Mouse (Mus musculus): ENCODE data around the gene Gm765. TPM values are rescaled to one million over a fixed set of nuclear protein-coding genes. Genes with fewer than 3 reads are reported as not detected.
A peak's percentile ranks its signal among the peaks of the same experiment; 100 is the strongest.

Gm765 gene
- polyA plus RNA-seq, 1 experiment from 2014 or later, result not detected

- DNase-seq (ENCODE audit: low spot score) (no peak), ATAC-seq (ENCODE audit: insufficient read depth, low FRiP score, low TSS enrichment) (no peak)
- H3K9me3 ChIP-seq (ENCODE audit: control insufficient read depth, low read length), result no peaks in the 10 kb centered on the region
- H3K4me2 ChIP-seq (ENCODE audit: low read depth), result no peak overlapping the region
- WGBS, result 80% methylated on average over 3 of the region's 3 CpGs
- H3K4me1 ChIP-seq (ENCODE audit: control insufficient read depth, insufficient read depth, low read length), result no peaks in the 10 kb centered on the region
- no peaks in the 10 kb centered on the region for H3K27me3 ChIP-seq (ENCODE audit: control insufficient read depth, insufficient read depth, low read length)
- no peak overlapping the region for H3K9ac ChIP-seq (ENCODE audit: low read length)
- H3K36me3 ChIP-seq (ENCODE audit: control insufficient read depth, insufficient read depth, low read length), result no peaks in the 10 kb centered on the region
- H3K27ac ChIP-seq (ENCODE audit: low read depth, low read length), result no peak overlapping the region
- H3K4me3 ChIP-seq (ENCODE audit: low read depth, low read length), result no peak overlapping the region
Observed at GRCm38 (mm10) chr6:98307647-98308046, 34.9 kb downstream of the Gm765 start.

GRCm38 (mm10) chr6:98307159-98307558 is 35.4 kb downstream of the Gm765 start:
- Histone ChIP-seq H3K9me3 (ENCODE audit: control insufficient read depth, low read length) (no peaks in the 10 kb centered on the region), H3K36me3 (ENCODE audit: control insufficient read depth, insufficient read depth, low read length) (no peaks in the 10 kb centered on the region), H3K9ac (ENCODE audit: low read length) (no peak overlapping the region), H3K4me1 (ENCODE audit: control insufficient read depth, insufficient read depth, low read length) (no peaks in the 10 kb centered on the region), H3K4me2 (ENCODE audit: low read depth) (no peak overlapping the region), H3K27ac (ENCODE audit: low read depth, low read length) (no peak overlapping the region), H3K27me3 (ENCODE audit: control insufficient read depth, insufficient read depth, low read length) (no peaks in the 10 kb centered on the region), H3K4me3 (ENCODE audit: low read depth, low read length) (no peak overlapping the region)
- no peak for DNase-seq (ENCODE audit: low spot score)
- ATAC-seq (ENCODE audit: insufficient read depth, low FRiP score, low TSS enrichment), result no peak
- WGBS, result 86% methylated on average over 7 of the region's 7 CpGs

DNA sequence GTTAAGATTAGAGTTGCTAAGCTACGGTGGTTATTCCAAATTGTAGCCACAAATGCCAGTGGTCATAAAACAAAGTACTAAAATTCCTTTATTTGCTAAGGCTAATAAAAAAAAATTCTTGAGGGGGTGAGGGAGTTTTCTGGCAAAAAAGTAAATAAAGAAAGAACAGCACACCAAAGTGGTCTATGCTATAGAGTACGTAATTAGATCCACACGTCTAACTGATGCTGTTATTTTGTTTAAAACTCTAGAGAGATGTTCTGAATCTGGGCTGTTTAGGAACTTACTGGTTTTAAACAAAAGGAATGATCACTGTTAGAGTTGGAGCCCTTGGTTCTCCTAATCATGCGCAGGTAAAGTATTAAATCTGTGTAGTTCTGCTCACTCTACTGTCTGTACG is 50.5 kb downstream of the Gm765 start:
- no peaks in the 10 kb centered on the region for H3K4me1 ChIP-seq (ENCODE audit: control insufficient read depth, insufficient read depth, low read length)
- no peak overlapping the region for H3K4me3 ChIP-seq (ENCODE audit: low read depth, low read length)
- H3K9ac ChIP-seq (ENCODE audit: low read length), result no peak overlapping the region
- ATAC-seq (ENCODE audit: insufficient read depth, low FRiP score, low TSS enrichment) (no peak), DNase-seq (ENCODE audit: low spot score) (no peak)
- H3K36me3 ChIP-seq (ENCODE audit: control insufficient read depth, insufficient read depth, low read length), result no peaks in the 10 kb centered on the region
- WGBS, result 90% methylated on average over 5 of the region's 5 CpGs
- no peaks in the 10 kb centered on the region for H3K27me3 ChIP-seq (ENCODE audit: control insufficient read depth, insufficient read depth, low read length)
- no peak overlapping the region for H3K27ac ChIP-seq (ENCODE audit: low read depth, low read length)
- no peaks in the 10 kb centered on the region for H3K9me3 ChIP-seq (ENCODE audit: control insufficient read depth, low read length)
- no peak overlapping the region for H3K4me2 ChIP-seq (ENCODE audit: low read depth)

GRCm38 (mm10) chr6:98288316-98288715 is 54.2 kb downstream of the Gm765 start:
- Histone ChIP-seq H3K9me3 (ENCODE audit: control insufficient read depth, low read length) (no peaks in the 10 kb centered on the region), H3K36me3 (ENCODE audit: control insufficient read depth, insufficient read depth, low read length) (no peaks in the 10 kb centered on the region), H3K9ac (ENCODE audit: low read length) (no peak overlapping the region), H3K27ac (ENCODE audit: low read depth, low read length) (no peak overlapping the region), H3K27me3 (ENCODE audit: control insufficient read depth, insufficient read depth, low read length) (no peaks in the 10 kb centered on the region), H3K4me1 (ENCODE audit: control insufficient read depth, insufficient read depth, low read length) (no peaks in the 10 kb centered on the region), H3K4me3 (ENCODE audit: low read depth, low read length) (no peak overlapping the region), H3K4me2 (ENCODE audit: low read depth) (no peak overlapping the region)
- ATAC-seq (ENCODE audit: insufficient read depth, low FRiP score, low TSS enrichment), result no peak
- DNase-seq (ENCODE audit: low spot score), result no peak
- WGBS, result 44% methylated on average over 3 of the region's 3 CpGs

DNA sequence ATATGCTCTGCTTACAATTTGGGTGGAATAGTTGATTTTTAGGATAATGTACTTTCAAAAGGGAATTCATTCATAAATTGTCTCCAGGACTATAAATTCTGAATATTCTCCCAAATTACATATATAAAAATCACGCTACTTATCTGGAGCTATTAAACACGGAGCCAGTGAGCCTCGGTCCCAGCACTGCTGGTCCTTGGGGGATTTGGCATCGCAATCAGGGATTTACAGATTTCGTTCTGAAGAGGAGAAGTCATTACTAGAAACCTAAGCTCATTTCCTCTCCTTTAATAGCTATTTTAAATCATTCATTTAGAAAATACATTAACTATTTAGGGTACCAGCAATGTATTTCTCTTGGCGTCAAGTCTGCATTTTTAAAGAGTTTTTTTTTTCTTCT is 55.0 kb downstream of the Gm765 start:
- H3K9me3 ChIP-seq (ENCODE audit: control insufficient read depth, low read length), result no peaks in the 10 kb centered on the region
- DNase-seq (ENCODE audit: low spot score), result no peak

DNA sequence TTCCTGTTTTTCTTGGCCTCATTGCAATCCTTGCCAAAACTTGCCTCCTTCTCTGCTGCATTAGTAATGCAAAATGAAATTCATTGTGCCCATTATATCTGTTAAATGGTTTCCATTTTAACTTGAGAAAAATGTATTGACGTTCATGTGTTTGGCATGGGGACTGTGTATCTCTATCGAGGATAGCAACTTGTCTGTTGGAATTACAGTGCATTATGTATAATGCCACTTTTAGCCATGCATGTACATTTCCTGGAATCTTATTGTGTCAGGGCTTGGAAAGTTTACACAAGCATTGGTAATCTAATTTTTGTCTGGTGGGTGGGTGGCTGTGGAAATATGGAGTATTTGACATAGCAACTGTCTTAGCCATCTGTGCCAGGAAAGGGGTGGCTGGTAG is 57.4 kb downstream of the Gm765 start:
- ATAC-seq (ENCODE audit: insufficient read depth, low FRiP score, low TSS enrichment), result no peak
- H3K36me3 ChIP-seq (ENCODE audit: control insufficient read depth, insufficient read depth, low read length), result no peaks in the 10 kb centered on the region
- no peaks in the 10 kb centered on the region for H3K4me1 ChIP-seq (ENCODE audit: control insufficient read depth, insufficient read depth, low read length)
- WGBS, result 89% methylated on average over 2 of the region's 2 CpGs
- H3K9ac ChIP-seq (ENCODE audit: low read length), result no peak overlapping the region
- DNase-seq (ENCODE audit: low spot score), result no peak
- no peaks in the 10 kb centered on the region for H3K9me3 ChIP-seq (ENCODE audit: control insufficient read depth, low read length)
- no peak overlapping the region for H3K4me3 ChIP-seq (ENCODE audit: low read depth, low read length)
- no peak overlapping the region for H3K27ac ChIP-seq (ENCODE audit: low read depth, low read length)
- no peak overlapping the region for H3K4me2 ChIP-seq (ENCODE audit: low read depth)
- H3K27me3 ChIP-seq (ENCODE audit: control insufficient read depth, insufficient read depth, low read length), result no peaks in the 10 kb centered on the region

More for the DNA sequence above, 55.0 kb downstream of the Gm765 start:
- no peak for ATAC-seq (ENCODE audit: insufficient read depth, low FRiP score, low TSS enrichment)
- Histone ChIP-seq H3K4me3 (ENCODE audit: low read depth, low read length) (no peak overlapping the region), H3K4me1 (ENCODE audit: control insufficient read depth, insufficient read depth, low read length) (no peaks in the 10 kb centered on the region), H3K9ac (ENCODE audit: low read length) (no peak overlapping the region), H3K36me3 (ENCODE audit: control insufficient read depth, insufficient read depth, low read length) (no peaks in the 10 kb centered on the region), H3K27ac (ENCODE audit: low read depth, low read length) (no peak overlapping the region), H3K27me3 (ENCODE audit: control insufficient read depth, insufficient read depth, low read length) (no peaks in the 10 kb centered on the region), H3K4me2 (ENCODE audit: low read depth) (no peak overlapping the region)
- 68% methylated on average over 6 of the region's 6 CpGs for WGBS

DNA sequence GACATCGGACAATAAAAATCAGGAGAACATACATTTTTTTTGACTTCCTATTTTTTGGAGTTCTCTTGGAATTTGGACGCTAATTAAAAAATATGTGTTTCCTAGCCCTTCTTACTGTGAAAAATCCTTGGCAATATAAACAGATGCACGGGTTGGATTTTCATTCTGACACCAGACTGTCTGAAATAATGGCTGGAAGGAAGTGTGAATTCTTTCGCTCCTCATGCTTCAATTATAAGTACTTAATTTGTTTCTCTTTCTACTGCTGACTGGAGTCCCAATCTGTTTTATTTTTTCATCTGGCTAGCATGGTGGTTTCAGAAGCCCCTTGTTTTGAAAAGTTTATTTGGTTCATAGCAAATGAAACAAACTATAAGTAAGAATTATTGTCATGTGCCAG is 59.8 kb downstream of the Gm765 start:
- ATAC-seq (ENCODE audit: insufficient read depth, low FRiP score, low TSS enrichment), result no peak
- Histone ChIP-seq H3K27me3 (ENCODE audit: control insufficient read depth, insufficient read depth, low read length) (no peaks in the 10 kb centered on the region), H3K9ac (ENCODE audit: low read length) (no peak overlapping the region), H3K4me3 (ENCODE audit: low read depth, low read length) (no peak overlapping the region), H3K27ac (ENCODE audit: low read depth, low read length) (no peak overlapping the region), H3K9me3 (ENCODE audit: control insufficient read depth, low read length) (no peaks in the 10 kb centered on the region), H3K4me1 (ENCODE audit: control insufficient read depth, insufficient read depth, low read length) (no peaks in the 10 kb centered on the region), H3K36me3 (ENCODE audit: control insufficient read depth, insufficient read depth, low read length) (no peaks in the 10 kb centered on the region), H3K4me2 (ENCODE audit: low read depth) (no peak overlapping the region)
- no peak for DNase-seq (ENCODE audit: low spot score)
- WGBS, result 88% methylated on average over 4 of the region's 4 CpGs

- no peak overlapping the region for H3K4me3 ChIP-seq (ENCODE audit: low read depth, low read length)
- H3K4me2 ChIP-seq (ENCODE audit: low read depth), result no peak overlapping the region
- peak; percentile 46 for DNase-seq (ENCODE audit: low spot score)
- no peaks in the 10 kb centered on the region for H3K27me3 ChIP-seq (ENCODE audit: control insufficient read depth, insufficient read depth, low read length)
- H3K4me1 ChIP-seq (ENCODE audit: control insufficient read depth, insufficient read depth, low read length), result no peaks in the 10 kb centered on the region
- no peak overlapping the region for H3K9ac ChIP-seq (ENCODE audit: low read length)
- no peaks in the 10 kb centered on the region for H3K9me3 ChIP-seq (ENCODE audit: control insufficient read depth, low read length)
- WGBS, result 74% methylated on average over 1 of the region's 1 CpGs
- ATAC-seq (ENCODE audit: insufficient read depth, low FRiP score, low TSS enrichment), result no peak
- H3K27ac ChIP-seq (ENCODE audit: low read depth, low read length), result no peak overlapping the region
- no peaks in the 10 kb centered on the region for H3K36me3 ChIP-seq (ENCODE audit: control insufficient read depth, insufficient read depth, low read length)
Observed at GRCm38 (mm10) chr6:98271553-98271952, 71.0 kb downstream of the Gm765 start.

DNA sequence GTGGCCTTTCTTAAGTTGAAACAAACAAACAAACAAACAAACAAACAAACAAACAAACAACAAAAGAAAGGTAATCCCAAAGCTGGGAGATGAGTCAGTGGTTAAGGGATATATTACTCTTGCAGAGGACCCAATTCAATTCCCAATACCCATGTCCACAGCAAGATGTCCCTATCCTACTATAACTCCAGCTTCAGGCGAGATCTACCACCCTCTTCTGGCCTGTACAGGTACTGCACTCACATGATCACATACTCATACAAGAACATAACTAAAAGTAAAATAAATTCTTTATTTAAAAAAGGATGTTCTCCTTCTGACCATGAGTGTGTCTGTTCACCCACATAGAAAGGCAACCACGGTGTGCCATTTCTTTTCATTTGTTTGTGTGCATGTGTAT is 79.6 kb downstream of the Gm765 start:
- Histone ChIP-seq H3K27ac (ENCODE audit: low read depth, low read length) (no peak overlapping the region), H3K36me3 (ENCODE audit: control insufficient read depth, insufficient read depth, low read length) (no peaks in the 10 kb centered on the region), H3K27me3 (ENCODE audit: control insufficient read depth, insufficient read depth, low read length) (no peaks in the 10 kb centered on the region), H3K4me3 (ENCODE audit: low read depth, low read length) (no peak overlapping the region), H3K9me3 (ENCODE audit: control insufficient read depth, low read length) (no peaks in the 10 kb centered on the region), H3K4me1 (ENCODE audit: control insufficient read depth, insufficient read depth, low read length) (no peaks in the 10 kb centered on the region), H3K9ac (ENCODE audit: low read length) (no peak overlapping the region), H3K4me2 (ENCODE audit: low read depth) (no peak overlapping the region)
- no peak for ATAC-seq (ENCODE audit: insufficient read depth, low FRiP score, low TSS enrichment)
- DNase-seq (ENCODE audit: low spot score), result no peak
- WGBS, result 58% methylated on average over 2 of the region's 2 CpGs
